Mouse (Mus musculus): ENCODE measurements at regions not wholly inside any gene's neighbourhood (a gene's known extent, or its start where the extent isn't known, plus 50 kb on each side); places are given as distances from the start of the nearest gene placed in this dataset.

DNA sequence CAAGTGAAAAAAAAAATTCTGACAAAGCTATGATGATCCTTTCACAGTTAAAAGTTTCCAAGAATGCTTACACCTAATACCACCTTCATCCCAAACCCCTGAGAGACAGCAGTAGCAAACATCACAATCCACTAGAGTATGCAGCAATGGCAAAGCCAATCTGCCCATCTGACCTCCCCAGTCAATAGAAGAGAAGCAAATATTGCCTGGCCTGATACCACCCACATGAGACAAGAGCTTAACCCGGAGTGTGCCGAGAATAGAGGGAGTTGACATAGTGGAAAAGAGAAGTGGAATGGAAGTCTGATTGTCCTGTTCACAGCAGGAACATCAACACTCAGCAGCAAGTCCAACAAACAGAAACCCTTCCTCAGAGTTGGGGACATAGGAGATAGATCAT is 219.9 kb upstream of the Pou3f3 start:
- DNase-seq = no peak

DNA sequence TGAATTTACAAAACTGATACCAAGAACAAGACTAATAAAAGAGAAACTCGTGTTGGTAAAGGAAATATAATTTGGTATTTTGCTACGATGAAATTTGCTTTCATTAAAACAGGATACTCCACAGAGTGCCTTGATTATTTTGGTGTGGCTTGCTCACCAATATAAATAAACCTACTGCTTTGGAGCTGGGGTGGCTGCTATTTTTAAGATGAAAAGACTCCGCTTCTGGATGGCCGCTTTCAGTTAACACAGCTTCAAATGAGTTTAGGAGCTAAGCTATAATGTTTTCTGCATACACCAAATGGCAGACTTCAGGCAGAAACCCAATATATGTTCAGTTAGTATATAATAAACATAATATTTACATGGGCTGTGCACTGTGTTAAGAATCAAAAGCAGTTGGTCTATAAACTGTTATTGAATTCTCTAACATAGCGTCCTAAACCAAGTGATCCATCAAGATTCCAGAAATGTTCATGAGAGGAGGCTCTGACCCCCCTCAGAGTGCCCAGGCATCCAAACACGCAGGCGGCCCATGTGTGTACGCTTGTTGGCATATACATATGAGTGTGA is 215.1 kb upstream of the Pou3f3 start:
- no peak for DNase-seq

DNA sequence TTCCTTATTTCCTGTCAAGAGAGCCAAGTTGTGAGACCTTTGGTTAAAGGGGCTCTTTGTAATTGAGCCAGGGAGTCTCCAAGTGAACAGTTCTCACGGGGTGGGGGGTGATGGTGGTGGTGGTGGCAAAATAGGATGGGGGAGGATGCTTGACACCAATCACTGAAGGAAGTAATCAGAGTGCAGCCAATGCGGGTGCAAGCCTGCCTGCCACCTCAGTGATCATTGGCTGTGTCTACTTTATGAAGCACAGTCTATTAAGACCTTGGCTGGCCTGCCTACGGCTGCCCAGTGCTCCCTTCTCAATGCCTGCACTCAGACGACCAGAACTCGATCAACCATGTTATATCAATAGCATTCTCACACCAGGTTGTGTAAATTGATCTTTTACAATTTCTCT is 206.0 kb upstream of the Pou3f3 start:
- no peak for DNase-seq

DNA sequence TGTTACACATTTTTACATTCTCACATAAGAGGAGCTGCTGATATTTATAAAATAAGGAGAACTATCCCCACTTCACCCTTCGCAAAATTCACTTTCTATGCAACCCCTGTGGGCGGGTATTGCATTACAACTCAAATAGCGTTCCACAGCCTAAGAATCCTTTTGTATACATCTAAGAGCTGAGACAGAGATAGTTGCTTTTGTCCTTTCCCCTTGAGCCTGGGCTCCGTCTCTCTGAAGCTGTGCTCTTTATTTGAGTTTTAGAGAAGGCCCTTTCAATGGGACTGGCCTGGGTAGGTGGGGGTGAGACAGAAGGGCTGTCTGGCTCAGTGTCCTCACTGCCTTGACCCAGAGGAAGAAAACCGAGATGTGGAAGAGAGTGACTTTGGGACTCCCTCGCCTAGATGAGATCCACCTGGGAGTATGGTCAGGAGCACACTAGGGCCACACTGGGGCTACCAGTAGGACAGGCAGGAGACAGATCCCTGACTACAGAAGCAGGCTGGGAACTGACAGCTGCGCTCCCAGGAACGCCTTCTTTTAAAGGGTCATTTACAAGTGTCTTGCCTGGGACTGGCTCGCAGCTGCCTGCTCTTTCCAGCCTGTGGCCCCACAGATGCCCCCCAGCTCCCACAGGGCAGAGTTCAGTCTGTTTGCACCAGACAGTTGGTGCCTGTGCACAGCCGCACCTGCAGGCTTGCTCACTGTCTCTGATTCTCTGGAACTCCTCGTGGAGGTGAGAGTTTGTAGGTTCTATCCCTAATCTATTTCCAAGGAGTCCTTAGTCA is 204.5 kb upstream of the Pou3f3 start:
- no peak for DNase-seq

GRCm38 (mm10) chr1:42491644-42492277 is 203.8 kb upstream of the Pou3f3 start:
- DNase-seq = peak; percentile 20

- no peak for DNase-seq
These were observed 199.5 kb upstream of the Pou3f3 start for GRCm38 (mm10) chr1:42496022-42496421.

DNA sequence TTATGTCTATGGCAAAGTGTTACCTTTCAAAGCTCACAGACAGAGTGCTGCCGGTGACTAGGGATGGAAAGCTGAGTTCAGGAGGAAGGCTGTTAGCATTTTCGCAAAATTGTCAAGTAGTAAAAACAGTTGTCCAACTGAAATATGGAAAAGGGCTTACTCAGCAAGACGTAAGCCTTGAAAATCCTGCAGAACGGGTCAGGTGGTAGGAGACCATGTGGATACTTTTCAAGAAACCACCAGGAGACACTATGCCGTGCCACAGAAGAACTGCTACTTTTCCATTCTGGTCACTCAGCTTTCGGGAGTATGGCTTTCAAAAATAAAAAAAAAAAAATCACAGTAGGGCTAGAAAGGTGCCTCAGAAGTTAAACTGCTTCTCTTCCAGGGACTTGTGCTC is 199.1 kb upstream of the Pou3f3 start:
- DNase-seq = no peak

DNA sequence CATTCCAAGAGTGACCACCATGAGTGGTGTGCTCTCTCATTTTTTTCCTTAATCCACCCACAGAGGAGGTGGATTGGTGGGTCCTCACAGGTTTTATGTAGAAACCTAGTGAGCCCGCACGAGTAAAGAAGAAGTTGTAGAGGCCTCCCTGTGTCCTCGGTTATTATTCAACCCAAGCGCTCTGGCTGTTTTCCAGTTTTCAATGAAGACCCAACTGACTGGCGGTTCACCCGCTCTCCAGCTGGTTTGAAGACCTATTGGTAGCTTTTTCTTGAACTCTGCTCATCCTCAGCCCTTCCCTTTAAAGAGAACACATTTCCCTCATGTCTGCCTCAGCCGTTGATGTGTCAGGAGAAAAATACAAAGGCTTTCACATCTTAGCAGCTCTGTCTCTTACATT is 196.7 kb upstream of the Pou3f3 start:
- no peak for DNase-seq

GRCm38 (mm10) chr1:42504491-42504890 is 191.1 kb upstream of the Pou3f3 start:
- no peak for DNase-seq

DNA sequence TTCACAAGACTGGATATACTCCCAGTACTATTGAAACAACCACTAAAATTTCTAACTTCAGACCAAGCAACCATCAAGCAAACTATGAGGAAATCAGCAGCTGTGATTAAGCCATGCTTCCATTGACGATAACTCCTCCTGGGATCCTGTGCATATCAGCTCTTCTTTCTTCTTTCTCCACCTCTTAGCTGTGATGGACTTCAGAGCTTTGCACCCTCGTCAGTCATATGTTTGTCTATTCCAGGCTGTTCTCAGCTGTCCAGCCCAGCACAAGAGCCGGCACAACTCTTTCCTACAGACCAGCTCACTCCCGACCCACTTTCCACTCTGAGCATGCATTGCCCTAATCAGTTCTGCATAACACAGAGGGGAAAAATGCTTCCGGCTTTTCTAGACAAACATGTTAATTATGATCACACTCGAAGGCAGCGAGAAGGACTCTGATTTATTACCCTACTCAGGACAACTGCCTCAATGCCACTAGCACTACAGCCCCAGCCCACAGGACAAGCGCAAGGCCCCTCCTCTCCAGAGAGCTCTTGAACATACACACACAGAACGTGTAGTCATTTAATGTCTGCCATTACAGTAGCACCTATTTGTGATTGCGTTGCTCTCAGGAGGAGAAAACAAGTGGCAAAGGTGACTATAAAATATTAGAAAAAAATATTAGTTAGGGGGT is 190.4 kb upstream of the Pou3f3 start:
- no peak for DNase-seq

DNA sequence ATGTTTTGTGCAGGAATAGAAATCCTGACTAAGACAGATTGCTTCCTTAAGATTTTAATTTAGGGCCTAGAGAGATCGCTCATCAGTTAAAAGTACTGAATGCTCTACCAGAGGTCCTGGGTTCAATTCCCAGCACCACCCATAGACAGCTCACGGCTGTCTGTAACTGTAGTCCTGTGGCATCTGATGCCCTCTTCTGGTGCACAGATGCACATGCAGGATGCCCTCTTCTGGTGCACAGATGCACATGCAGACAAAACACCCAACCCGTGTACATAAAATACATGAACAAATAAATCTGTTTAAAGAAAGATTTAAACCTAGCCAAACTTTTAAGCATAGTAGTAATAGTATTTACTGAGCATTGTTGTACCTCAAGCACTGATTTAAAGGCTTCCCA is 181.2 kb upstream of the Pou3f3 start:
- no peak for DNase-seq

DNA sequence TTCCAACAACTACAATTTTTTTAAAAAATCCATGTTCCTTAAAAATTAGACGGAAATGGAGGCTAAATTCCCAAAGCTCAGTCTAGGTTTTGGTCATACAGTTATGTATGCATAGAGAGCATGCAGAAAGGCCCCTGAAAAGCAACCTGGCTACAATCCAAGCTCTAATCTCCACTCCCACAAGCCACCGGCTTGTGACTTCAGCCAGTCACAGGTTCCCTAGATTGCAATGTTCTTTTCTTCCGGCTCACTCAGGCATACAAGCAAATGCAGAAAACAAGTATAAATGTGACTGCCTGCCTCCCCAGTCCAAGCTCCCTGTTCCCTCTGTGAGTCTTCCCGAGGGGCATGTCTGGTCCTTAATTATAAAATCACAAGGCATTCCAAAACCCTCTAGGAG is 171.2 kb upstream of the Pou3f3 start:
- no peak for DNase-seq

DNA sequence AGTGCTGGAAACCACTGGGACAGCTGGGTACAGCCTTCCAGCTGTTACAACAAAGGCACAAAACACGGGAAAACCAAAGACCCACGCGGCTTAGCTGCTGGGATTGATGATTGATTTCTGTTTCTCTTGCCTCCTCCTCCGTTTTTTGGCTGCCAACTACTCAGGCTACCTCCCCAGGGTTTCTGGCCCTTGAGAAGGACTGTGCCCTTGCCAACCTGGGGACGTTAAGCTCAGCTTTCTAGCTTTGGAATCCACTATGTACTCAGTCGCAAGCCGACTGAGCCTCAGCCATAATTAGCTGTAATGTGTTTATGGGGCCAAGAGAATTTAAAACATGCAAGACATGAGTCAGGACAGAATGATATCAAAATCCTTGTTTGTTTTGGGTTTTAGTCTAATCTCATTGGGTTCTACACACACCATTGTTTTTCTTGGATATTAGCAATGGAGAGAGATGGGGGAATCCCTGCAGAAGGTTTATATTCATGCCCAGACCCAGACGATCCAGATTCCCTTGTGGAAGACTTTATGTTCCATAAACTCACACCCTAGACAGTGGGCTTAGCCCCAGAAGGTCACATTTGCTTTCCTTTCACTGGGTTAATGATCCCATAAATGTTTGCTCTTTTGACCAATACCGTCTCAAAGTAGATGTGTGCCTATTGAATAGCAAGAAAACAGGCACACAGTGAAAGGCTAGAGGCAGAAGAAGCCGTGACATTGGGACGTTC is 167.7 kb upstream of the Pou3f3 start:
- DNase-seq = no peak

GRCm38 (mm10) chr1:42532908-42533307 is 162.7 kb upstream of the Pou3f3 start:
- DNase-seq = no peak

- peak; percentile 13 for DNase-seq
These were observed 156.5 kb upstream of the Pou3f3 start for GRCm38 (mm10) chr1:42539066-42539539.

DNA sequence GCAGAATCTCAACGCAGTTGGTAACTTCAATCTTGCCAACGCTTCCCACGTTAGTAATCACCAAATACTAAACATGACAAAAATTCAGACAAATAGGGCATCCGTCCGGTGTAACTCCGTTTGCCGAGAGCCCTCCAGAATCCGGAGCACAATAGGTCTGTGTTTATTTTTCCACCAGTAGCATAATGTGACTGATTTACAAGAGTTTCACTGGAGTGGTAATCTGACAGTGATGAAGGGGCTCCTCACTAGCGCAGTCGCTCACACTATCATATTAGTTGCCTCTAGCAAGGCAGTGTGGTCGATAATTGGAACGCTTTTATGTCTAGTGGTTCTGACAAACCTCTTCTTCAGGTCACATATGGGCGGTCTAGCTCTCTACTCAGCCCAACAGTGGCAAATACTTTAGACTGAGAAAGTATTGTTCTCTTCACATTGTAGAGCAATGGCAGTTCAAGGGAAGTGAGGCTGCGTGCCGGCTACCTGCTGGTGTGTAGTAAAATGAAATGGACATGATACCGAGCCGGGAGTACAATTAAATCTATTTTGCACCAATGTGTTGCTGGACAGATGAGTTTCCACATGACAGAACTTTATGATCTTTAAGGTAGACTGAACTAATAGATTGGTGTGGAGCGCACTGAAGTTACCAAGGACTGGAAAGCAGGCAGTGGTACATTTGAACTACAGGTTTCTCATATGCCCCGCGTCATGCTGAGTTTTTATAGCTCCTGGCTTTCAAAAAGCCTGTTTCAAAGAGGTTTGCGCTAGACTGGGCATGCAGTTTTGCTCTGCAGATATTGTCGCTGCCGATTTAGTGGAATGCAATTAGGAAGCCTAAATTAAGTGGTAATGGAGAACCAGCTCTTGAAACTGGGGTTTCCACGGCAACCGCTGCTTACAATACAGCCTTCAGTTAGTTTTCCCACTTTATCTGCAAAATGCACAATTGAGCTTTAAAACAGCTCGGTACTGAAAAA is 155.7 kb upstream of the Pou3f3 start:
- DNase-seq = peak; percentile 33

DNA sequence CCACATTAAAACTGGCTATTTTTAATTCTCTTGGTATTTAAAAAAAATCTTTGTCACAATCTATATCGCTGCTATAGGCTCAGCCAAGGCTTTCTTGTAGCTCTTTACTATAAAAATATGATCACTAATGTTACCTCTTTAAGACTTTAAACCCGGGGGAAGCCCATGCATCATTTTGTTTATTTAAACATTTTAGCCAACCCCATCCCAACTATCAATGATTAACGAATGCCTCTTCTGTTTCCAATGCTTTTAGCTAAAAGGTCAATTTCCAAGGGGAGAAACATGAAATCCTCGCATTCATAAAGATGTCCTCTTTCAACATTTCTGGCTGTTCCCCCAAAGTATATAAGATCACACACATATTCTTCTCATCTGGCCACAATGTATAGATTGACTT is 153.6 kb upstream of the Pou3f3 start:
- no peak for DNase-seq

DNA sequence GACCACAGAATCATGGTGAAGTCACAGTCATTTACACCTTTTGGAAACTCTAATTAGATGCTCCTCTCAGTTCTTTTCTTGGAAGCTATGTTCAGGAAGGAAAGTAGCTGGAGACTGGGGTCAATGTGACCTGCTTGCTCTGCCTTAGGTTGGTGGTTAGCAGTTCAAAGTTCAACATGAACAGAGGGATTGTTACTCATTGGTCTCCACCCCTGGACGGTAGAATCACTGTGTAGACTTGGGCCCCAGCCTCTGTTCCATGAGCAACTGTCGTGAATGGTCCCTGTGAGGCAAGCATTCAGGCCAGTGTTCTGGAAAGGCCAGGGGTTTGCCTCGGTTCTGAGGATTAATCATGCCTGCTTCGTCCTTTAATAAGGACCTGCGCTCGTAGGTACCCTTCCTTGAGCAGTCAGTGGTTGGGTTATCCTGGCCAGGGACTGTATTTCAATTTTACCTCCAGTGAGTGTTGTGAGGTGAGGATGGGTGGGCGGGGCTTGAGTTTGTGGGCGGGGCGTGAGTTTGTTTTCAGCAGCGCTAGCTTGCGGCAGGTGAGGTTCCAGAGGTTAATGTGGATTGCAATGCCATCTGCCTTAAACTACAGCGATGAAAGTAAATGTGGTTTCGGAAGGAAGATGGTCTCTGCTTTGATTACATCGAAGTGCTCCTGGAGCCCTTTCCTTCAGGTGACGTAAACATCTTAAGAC is 152.6 kb upstream of the Pou3f3 start:
- no peak for DNase-seq

GRCm38 (mm10) chr1:42546879-42547278 is 148.7 kb upstream of the Pou3f3 start:
- no peak for DNase-seq

DNA sequence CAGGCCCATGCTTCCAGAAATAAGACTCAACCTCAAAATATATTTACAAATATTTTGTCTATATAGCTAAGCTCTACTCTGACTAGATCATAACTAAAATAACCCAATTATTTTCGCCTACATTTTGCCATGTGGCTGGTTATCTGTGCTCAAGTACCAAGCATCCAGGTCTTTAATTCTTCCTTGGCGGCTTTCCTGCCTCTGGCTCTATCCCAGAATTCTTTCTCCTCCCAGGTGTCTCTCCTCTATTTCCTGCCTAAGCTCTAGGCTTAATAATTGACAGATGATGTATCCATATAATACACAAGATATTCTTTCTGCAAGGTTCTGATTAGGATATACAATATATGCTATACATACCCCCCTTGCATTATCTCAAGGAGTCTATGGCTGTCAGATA is 138.3 kb upstream of the Pou3f3 start:
- DNase-seq = no peak

DNA sequence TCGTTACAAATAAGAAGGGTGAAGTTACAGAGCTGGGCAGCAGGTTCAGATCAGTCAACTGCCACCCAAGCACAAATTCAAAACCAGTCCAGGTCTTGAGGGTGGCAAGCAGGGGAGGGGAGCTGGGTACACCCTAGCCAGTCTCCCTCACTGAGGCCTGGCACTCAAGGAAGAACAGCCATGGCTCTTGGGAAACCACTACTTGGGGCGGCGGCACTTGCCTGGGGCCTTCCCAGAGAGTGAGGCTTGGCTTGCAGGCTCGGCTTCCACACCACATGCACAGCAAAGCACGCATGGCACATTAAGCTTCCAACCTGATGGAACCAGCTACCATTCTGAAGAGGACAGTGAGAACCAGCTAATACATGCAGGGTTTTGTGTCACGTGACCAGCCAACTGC is 127.9 kb upstream of the Pou3f3 start:
- DNase-seq = no peak

All from right cerebral cortex, postnatal 14 days (tissue).